Mouse (Mus musculus): ENCODE data around the gene Gcnt2.

DNA sequence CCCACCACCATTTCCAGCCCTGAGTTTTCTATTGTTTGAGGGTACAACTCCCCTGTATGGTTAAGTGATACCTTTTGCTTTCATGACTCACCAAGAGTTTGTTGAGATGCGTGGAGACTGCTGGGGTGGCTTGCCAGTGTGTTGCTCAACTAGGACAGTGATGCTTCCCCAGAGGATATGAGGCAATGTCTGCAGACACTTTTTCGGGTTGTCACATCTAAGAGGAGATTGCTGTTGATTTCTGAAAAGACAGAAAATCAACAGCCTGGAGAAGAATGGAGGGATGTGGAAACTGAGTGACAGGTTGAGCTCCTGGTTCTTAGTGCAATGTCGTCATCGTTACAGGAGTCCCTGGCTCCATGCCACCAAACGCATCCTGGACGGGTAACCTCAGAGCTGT is 93.7 kb downstream of the Gcnt2 start:
- no peak for TF ChIP-seq CHD2 (IDR thresholded peaks at IDR 0.05; ENCODE audit: low read depth, low read length)
- TF ChIP-seq ZNF384 (IDR thresholded peaks at IDR 0.05; ENCODE audit: low read depth, low read length), result no peak
- no peak for TF ChIP-seq ZC3H11A (IDR thresholded peaks at IDR 0.05; ENCODE audit: borderline replicate concordance, low read depth, low read length)
